Mouse (Mus musculus) olfactory bulb, adult 2 months (tissue): Measurements from ENCODE around the gene Ppp2r1b.

Source experiments
- CTCF ChIP-seq: fragments of 200-500 bp; IDR thresholded peaks from 2 replicates; pipeline ENCODE4 v1.5.1; 2012; ENCODE audit warnings: low read depth, mild to moderate bottlenecking, low read length, moderate library complexity; ENCODE audit not compliant: insufficient read depth
- POLR2A ChIP-seq: fragments of 200-500 bp; IDR thresholded peaks from 2 replicates; pipeline ENCODE4 v1.6.1; 2012; ENCODE audit warnings: mild to moderate bottlenecking, low read depth, low read length, moderate library complexity; ENCODE audit not compliant: insufficient read depth

DNA sequence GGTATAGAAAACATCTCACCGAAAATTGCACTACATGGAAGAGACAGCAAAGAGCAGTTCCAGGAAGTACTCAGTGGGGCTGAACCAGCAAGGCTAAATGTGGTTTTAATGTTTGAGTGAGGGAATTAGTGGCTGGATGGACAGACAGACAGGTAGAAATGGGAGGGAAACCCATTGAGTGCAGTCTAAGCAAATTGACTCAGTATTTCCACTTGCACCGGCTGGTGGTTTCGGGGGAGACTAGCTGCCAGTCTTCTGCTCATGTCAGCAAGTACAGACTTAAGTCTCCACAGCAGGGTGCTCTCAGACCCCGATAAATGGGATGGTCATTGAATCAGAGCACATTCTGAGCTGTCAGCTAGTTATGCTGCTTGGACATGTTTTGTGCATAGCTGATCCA is 9.0 kb upstream of the Ppp2r1b start:
- TF ChIP-seq CTCF: no peak
- TF ChIP-seq POLR2A: no peak
